ENCODE assay signal across 8 mouse cellular contexts in genomic region chr15:27325847-27326548, GRCm38 (mm10).
DNase-seq lines count a peak whose midpoint lies in the region; ATAC-seq and TF ChIP-seq lines count a peak whose summit lies in the region.

No protein-coding gene starts in this region.

- DNase-seq in c-Kit-positive CD71-negative TER-119-negative erythroid progenitor cells, embryonic 14.5 days (ENCODE audit: low read depth): peak; percentile 34
- peak; percentile 51 for DNase-seq in forebrain, embryonic 10.5 days (ENCODE audit: extremely low spot score, low spot score)
- DNase-seq in heart, postnatal 0 days (ENCODE audit: low spot score): peak; percentile 71
- peak; percentile 48 to 73 for DNase-seq in kidney, postnatal 36 days
- DNase-seq in thymus, adult 2 months: peak; percentile 48

- no peak for TF ChIP-seq POLR2A in thymus, adult 2 months (IDR thresholded peaks at IDR 0.05; ENCODE audit: control insufficient read depth, extremely low read depth, insufficient read depth, low read length, poor library complexity)

- no peaks in the 10 kb centered on the region for H3K36me3 ChIP-seq in E14TG2a.4 (ENCODE audit: insufficient read depth, low read length)
- no peaks in the 10 kb centered on the region for H3K36me3 ChIP-seq in forebrain, embryonic 10.5 days (replicated peaks)
- no peaks in the 10 kb centered on the region for H3K36me3 ChIP-seq in heart, postnatal 0 days (replicated peaks; ENCODE audit: control insufficient read depth, insufficient read depth, low read length)
- no peaks in the 10 kb centered on the region for H3K36me3 ChIP-seq in liver, embryonic 16.5 days (ENCODE audit: control insufficient read depth, insufficient read depth)
- no peaks in the 10 kb centered on the region for H3K36me3 ChIP-seq in neural tube, embryonic 13.5 days
- H3K36me3 ChIP-seq in thymus, adult 2 months (ENCODE audit: control insufficient read depth, insufficient read depth, low read length): no peaks in the 10 kb centered on the region

- no peaks in the 10 kb centered on the region for H3K9me3 ChIP-seq in E14TG2a.4 (ENCODE audit: low read length)
- no peaks in the 10 kb centered on the region for H3K9me3 ChIP-seq in forebrain, embryonic 10.5 days
- H3K9me3 ChIP-seq in heart, postnatal 0 days (replicated peaks; ENCODE audit: control insufficient read depth, low read length): no peaks in the 10 kb centered on the region
- no peaks in the 10 kb centered on the region for H3K9me3 ChIP-seq in liver, embryonic 16.5 days (replicated peaks; ENCODE audit: control insufficient read depth, low read length)
- H3K9me3 ChIP-seq in neural tube, embryonic 13.5 days: no peaks in the 10 kb centered on the region

- no peak overlapping the region for H3K4me2 ChIP-seq in heart, postnatal 0 days (ENCODE audit: low read depth, low read length)
- H3K4me2 ChIP-seq in liver, embryonic 16.5 days (ENCODE audit: low read depth, low read length): no peak overlapping the region
- H3K4me2 ChIP-seq in neural tube, embryonic 13.5 days: no peak overlapping the region

- H3K27ac ChIP-seq in forebrain, embryonic 10.5 days: no peak overlapping the region
- H3K27ac ChIP-seq in heart, postnatal 0 days (ENCODE audit: low read depth): no peak overlapping the region
- no peak overlapping the region for H3K27ac ChIP-seq in liver, embryonic 16.5 days (ENCODE audit: low read length)
- H3K27ac ChIP-seq in neural tube, embryonic 13.5 days (replicated peaks): no peak overlapping the region
- no peak overlapping the region for H3K27ac ChIP-seq in thymus, adult 2 months (ENCODE audit: control insufficient read depth, insufficient read depth, low read length)

- H3K4me3 ChIP-seq in E14TG2a.4 (replicated peaks; ENCODE audit: low read length): no peak overlapping the region
- no peak overlapping the region for H3K4me3 ChIP-seq in forebrain, embryonic 10.5 days
- H3K4me3 ChIP-seq in heart, postnatal 0 days (ENCODE audit: low read depth, low read length): no peak overlapping the region
- H3K4me3 ChIP-seq in liver, embryonic 16.5 days (ENCODE audit: low read depth, low read length): no peak overlapping the region
- H3K4me3 ChIP-seq in neural tube, embryonic 13.5 days: no peak overlapping the region
- no peak overlapping the region for H3K4me3 ChIP-seq in thymus, adult 2 months (ENCODE audit: control insufficient read depth, insufficient read depth, low read length)

- TF ChIP-seq EP300 in heart, postnatal 0 days (IDR thresholded peaks at IDR 0.05; ENCODE audit: low read depth): no peak

- TF ChIP-seq CTCF in E14TG2a.4 (conservative IDR thresholded peaks at IDR 0.05; ENCODE audit: low read length): peak; percentile 83
- TF ChIP-seq CTCF in heart, postnatal 0 days (IDR thresholded peaks at IDR 0.05; ENCODE audit: low read depth): peak; percentile 91
- no peak for TF ChIP-seq CTCF in thymus, adult 2 months (IDR thresholded peaks at IDR 0.05; ENCODE audit: borderline replicate concordance, control insufficient read depth, extremely low read depth, insufficient read depth, low read length, poor library complexity)

- peak; percentile 64 for ATAC-seq in heart, postnatal 0 days (ENCODE audit: insufficient read depth, low read depth)
- peak; percentile 37; the same call in 1 of the 2 replicates for ATAC-seq in liver, embryonic 16.5 days (ENCODE audit: low read depth)
- ATAC-seq in neural tube, embryonic 13.5 days (ENCODE audit: low read depth): peak; percentile 78

- no peaks in the 10 kb centered on the region; the same call in 1 of the 2 replicates for H3K4me1 ChIP-seq in E14TG2a.4 (replicated peaks; ENCODE audit: low read depth, low read length)
- no peaks in the 10 kb centered on the region for H3K4me1 ChIP-seq in forebrain, embryonic 10.5 days
- no peaks in the 10 kb centered on the region for H3K4me1 ChIP-seq in heart, postnatal 0 days (ENCODE audit: control insufficient read depth, insufficient read depth)
- no peaks in the 10 kb centered on the region for H3K4me1 ChIP-seq in liver, embryonic 16.5 days (ENCODE audit: control insufficient read depth, low read depth, low read length)
- H3K4me1 ChIP-seq in neural tube, embryonic 13.5 days (replicated peaks): peaks cover 4% of the 10 kb centered on the region; the same call in 1 of the 2 replicates
- H3K4me1 ChIP-seq in thymus, adult 2 months (replicated peaks; ENCODE audit: control insufficient read depth, insufficient read depth, low read length): no peaks in the 10 kb centered on the region

- 29% methylated on average over 15 of the region's 15 CpGs for WGBS in forebrain, embryonic 10.5 days
- 24% methylated on average over 15 of the region's 15 CpGs for WGBS in heart, postnatal 0 days
- WGBS in liver, embryonic 16.5 days (ENCODE audit: insufficient replicate concordance): 22% methylated on average over 15 of the region's 15 CpGs
- 29% methylated on average over 15 of the region's 15 CpGs for WGBS in neural tube, embryonic 13.5 days
- WGBS in thymus, adult 2 months: 35% methylated on average over 15 of the region's 15 CpGs

- H3K9ac ChIP-seq in heart, postnatal 0 days (replicated peaks; ENCODE audit: low read depth, low read length): no peak overlapping the region
- H3K9ac ChIP-seq in liver, embryonic 16.5 days (ENCODE audit: low read depth, low read length): no peak overlapping the region
- no peak overlapping the region for H3K9ac ChIP-seq in neural tube, embryonic 13.5 days

- peaks cover 7% of the 10 kb centered on the region; the same call in 1 of the 2 replicates for H3K27me3 ChIP-seq in E14TG2a.4 (ENCODE audit: insufficient read depth, low read length)
- peaks cover 6% of the 10 kb centered on the region; the same call in 1 of the 2 replicates for H3K27me3 ChIP-seq in forebrain, embryonic 10.5 days (ENCODE audit: poor library complexity, severe bottlenecking)
- H3K27me3 ChIP-seq in heart, postnatal 0 days (ENCODE audit: control insufficient read depth, insufficient read depth, low read length): no peaks in the 10 kb centered on the region
- H3K27me3 ChIP-seq in liver, embryonic 16.5 days (ENCODE audit: control insufficient read depth, insufficient read depth, low read depth, low read length): no peaks in the 10 kb centered on the region
- no peaks in the 10 kb centered on the region for H3K27me3 ChIP-seq in neural tube, embryonic 13.5 days
- no peaks in the 10 kb centered on the region for H3K27me3 ChIP-seq in thymus, adult 2 months (ENCODE audit: control insufficient read depth, insufficient read depth, low read length)
